Mouse (Mus musculus): Measurements from ENCODE around the gene Cmpk1.
"Not testable (repeated sequence)": the region's sequence is repeated elsewhere in the genome, so short reads cannot be mapped to it uniquely, and the experiment has no call there.

Cmpk1 gene

DNA sequence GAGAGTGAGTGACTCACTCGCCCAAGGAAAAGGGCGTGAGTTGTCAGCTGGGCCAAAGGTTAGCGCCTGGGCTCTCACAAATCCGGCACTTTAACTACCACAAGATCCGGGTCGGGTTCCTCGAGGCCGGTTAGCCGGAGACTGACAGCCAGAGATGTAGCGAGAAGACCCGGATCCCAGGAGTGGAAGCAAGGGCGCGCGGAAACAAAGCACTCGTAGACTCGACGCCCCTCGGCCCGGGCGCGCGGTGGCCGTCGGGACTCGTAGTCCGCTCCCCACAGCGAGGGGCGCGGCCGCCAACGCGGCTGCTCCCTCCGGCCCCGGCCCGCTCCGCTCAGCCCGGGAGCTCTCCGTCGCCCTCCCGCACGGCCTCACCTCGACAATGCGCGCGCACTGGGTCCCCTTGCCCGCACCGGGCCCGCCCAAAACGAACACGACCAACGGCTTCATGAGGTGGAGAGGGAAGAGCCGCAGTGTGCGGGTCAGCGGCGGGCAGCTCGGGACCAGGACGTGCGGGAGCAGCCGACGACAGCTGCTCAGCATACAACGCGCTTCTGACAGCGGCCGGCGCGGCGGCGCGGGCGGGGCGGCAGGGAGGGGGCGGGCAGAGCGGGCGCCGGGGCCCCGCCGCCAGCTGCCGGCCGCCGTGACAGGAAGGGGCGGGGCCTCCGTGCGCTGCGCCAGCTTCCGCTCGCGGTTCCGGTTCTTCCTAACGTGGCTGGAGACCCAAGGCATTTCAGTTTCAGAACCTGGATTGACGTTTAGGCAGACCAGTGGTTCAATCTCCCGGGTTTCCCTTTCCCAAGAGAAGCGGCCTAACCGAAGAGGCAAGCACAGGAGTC is at the start of gene Cmpk1:
Gene Cmpk1 (minus strand): TSS at position 651 of the 842 bp plus-strand sequence.
- peak; percentile 43 for DNase-seq (ENCODE audit: low spot score)

DNA sequence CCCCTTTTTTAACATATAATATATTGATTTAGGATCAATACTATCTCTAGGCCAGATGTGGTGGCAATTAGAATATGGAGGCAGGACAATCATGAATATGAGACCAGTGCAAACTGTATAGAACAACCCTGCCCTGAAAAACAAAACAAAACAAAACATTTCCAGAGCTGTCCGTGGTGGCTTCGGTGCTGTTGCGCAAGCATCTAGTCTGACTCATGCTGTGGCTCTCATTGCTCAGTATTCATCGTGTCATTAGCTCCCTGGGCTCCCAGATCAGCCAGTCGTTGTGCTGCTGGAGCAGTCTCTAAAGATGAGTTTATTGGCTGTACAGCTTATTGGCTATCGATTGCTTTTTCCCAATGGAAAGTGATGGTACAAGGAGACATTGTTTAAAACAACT is 48.0 kb upstream of the Cmpk1 start:
- DNase-seq (ENCODE audit: low spot score), result no peak

DNA sequence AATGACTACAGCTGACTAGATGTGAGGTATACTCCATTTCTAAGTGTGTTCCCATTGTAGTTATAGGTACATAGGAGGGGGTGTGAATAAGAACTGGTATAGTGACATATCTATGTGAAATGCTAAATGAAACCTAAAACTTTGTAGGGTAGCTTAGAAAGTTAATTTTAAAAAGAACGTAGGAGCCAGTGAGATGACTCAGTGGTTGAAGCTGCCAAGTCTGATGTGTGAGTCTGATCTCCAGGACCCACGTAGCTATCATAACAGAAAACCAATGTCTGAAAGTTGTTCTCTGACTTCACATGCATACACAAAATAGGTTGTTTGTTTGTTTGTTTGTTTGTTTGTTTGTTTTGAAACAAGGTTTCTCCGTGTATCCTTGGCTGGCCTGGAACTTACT is 33.0 kb upstream of the Cmpk1 start:
- DNase-seq (ENCODE audit: low spot score), result no peak

DNA sequence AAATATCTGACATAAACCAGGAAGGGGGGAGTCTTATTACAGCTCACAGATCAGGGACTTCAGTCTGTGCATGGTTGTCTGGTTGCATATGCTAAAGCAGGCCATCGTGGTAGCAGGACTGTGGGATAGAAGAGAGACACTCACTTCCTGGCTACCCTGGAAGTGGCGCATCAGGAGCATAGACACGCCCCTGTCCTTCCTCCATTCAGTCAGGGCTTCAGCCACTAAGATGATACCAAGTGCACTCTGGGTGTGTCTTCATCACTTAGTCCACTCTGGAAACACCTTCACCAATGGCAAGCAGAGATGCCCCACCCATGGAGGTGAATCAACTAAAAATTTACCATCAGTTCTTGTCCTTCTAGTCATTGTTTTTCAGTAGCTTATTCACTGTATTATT is 27.2 kb upstream of the Cmpk1 start:
- no peak for DNase-seq (ENCODE audit: low spot score)

DNA sequence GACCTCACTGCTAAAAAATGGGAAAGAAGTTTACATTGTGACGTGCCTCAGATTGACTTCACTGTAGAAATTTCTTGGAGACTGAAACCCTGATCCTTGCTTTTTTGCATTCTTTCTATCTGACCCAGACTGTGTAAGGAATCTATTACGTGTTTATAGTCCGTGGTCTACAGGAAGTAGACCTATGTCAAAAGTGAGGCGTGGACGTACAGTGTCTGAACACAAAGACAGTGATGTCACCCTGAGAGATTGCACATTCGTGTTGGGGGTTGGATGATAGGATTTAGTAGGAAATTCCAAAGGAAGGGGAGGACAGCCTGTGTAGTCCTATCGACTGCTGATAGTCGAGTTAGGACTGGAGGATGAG is 13.4 kb upstream of the Cmpk1 start:
- DNase-seq (ENCODE audit: low spot score), result no peak

DNA sequence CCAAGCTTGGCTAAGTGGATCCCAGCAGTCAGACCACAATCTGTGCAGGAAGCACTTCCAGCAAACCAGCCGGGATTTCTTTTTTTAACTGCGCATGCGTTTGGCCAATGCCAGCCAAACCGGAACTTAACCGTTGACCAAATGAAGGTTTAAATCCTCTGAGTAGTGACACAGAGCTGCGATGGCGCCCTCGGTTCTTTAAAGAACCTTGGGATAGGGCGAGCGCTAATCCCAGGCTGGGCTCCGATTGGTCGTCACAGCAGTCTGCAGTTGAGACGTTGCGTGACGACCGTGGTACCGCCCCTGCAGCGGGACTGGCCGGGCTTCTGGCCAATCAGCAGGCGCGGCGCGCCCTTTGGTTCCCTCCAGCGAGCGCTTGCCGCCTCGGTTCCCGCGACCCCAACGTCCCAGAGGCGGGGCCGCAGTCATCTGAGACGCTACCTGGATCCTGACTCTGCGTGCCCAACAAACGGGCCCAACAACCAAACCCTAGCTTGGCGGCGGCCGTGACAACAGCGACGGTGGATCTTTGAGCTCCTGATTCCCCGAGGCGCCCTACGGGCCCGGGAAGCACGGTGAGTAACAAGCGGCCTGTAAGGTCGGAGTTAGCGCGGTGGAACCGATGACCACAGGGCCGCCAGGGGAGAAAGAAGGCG is 12.9 kb upstream of the Cmpk1 start, which contains the start of gene Stil:
Gene Stil (plus strand): TSS at position 387 of the 656 bp plus-strand sequence.
- peak; percentile 76 for DNase-seq (ENCODE audit: low spot score)

DNA sequence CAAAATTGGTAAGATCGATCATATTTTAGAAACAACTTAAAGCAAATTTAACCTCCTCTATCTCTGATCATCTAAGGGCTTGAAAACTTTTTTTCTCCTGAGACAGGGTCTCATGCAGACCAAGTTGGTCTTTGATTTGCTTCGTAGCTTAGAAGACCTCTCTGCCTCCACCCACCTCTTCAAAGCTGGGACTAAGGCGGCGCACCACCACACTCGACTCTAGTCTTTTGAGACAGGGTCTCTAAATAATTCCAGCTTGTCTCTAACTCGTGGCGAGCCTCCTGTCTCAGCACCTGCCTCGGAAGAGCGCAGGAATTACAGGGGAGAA is 12.4 kb upstream of the Cmpk1 start:
- DNase-seq (ENCODE audit: low spot score), result no peak

DNA sequence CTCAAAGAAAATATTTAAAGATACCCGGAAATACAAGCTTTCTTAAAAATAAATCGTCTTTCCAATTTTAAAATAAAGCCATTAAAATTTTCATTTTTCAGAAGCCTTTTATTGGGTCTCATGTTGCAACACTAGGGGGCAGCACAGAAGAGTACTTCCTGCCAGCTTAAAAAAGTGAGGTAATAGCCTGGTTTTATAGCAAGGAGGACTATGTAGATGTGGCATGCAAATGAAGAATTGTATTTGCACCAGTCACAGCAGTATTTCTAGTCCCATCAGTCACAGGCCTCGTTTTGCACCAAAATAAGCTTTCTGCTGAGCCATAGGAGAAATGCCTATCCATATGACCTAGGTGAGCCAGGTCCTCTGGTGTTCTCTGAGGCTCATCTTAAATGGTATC is 10.0 kb upstream of the Cmpk1 start:
- DNase-seq (ENCODE audit: low spot score), result no peak

DNA sequence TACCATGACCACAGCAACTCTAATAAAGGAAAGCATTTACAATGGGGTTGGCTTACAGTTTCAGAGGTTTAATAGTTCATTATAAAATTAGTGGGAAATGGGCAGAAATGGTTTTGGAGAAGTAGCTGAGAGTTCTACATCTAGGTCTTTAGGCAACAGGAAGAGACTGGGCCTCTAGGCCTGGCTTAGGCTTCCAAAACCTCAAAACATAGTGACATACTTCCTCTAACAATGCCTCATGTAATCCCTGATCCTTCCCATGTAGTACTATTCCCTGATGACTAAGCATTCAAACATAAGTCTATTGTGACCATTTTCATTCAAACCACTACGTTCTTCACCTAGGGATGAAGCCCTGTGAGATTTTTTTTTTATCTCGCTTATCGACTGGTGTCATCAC is 7.2 kb upstream of the Cmpk1 start:
- DNase-seq (ENCODE audit: low spot score), result no peak

DNA sequence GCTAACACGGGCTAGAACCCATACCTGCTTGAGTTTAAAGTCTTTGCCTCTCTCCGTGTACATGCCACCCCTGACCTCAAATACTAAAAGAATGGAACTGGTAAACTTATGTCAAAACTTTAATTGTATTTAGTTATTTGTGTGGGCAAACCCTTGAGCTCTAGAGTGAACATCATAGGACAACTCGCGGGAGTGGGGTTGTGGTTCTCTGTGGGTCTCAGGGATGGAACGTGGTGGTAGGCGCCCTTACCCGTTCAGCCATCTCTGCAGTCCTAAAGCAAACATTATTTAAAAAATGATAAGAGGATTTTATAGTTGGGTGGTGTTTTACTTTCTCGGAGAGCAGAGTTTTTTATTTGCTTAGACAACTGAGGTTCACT is 840 bp downstream of the Cmpk1 start:
- DNase-seq (ENCODE audit: low spot score), result no peak

DNA sequence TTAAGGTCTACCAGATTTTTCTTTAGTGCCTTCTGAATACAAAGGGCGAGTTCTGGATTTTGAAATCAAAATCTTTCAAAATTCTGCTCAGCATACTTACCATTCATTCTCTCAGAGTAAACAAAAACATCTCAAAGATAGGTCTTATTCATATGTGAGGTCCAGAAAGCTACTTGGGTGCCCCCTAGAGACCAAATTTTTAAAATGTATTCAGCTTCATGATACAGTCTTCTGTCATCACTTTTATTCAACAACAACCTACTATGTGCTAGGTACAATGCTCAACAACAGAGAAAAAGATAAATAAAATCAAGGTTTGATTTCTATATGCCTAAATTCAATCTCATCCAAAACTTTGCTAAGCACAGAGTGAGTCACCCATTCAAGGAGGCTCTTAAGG is 4.0 kb downstream of the Cmpk1 start:
- no peak for DNase-seq (ENCODE audit: low spot score)

DNA sequence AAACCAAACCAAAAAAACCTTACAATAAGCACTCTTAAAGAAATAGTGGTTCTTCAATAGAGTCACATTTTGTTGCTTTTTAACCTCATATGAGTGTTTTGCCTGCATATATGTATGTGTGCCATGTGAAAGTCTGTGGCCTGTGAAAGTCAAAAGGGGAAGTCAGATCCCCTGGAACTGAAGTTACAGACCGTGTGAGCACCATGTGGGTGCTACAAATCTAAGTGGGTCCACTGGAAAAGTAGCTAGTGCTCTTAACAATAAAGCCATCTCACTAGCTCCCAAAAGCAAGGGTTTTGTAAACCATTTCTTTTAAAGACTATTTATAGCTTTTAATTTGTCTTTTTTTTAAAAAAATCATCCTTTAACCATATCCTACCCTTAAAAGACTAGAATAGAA is 4.4 kb downstream of the Cmpk1 start:
- no peak for DNase-seq (ENCODE audit: low spot score)

DNA sequence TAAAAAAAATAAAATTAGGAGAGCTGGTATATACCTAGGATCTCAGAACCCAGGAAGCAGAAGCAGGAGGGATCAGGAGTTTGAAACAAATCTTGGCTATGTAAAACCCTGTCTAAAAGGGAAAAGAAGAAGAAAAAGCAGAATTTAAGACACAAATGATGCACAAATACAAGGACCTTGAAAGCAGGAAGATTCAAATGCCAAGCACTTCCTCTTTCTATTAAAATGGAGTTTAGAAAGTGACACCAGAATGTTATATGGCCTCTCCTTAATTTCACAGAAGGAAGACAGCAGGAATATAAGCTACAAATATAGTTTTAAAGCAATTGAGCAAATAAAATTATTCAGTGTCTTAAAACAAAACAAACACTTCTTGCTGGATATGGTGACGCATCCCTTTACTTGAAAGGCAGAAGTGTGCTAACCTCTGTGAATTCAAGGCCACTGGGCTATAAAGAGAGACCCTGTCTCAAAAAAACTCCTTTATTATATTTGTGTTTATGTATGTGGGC is 13.8 kb downstream of the Cmpk1 start:
- no peak for DNase-seq (ENCODE audit: low spot score)

DNA sequence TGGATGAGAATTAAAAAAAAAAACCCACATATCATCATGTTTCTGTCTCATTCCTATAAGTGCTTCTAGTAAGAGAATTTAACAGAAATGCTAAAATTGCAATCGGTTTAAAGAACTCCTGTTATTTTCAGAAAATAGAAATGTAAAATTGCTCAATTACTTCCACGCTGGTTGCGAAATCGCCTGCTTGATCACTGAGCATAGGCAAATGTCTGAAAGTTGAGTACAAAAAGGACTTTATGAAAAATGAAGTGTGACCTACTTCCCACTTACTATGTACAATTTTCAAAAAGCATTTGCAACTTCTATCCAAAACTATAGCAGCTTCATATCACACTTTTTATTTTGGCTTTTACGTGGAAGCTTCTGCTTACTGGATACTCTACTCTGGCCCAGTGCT is 16.3 kb downstream of the Cmpk1 start:
- DNase-seq (ENCODE audit: low spot score), result no peak

DNA sequence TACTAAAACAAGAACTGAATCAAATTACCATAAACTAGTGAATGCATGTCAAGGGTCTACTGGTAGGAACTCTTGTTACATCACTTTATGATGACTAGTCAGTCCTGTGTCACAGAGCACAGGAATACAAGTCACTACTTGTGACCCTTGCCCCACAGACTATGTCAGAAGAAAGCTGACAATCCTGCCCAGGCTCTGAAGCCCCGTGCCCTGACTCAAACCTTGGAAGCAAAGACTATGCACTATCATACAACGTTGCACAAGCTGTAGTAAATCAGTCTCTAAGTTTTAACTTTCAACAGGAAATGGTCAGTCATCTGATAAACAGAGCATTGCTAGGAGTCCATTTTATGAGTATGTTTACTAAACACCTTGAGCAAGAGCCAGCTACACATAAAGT is 26.2 kb downstream of the Cmpk1 start:
- not testable (repeated sequence) for DNase-seq (ENCODE audit: low spot score)

DNA sequence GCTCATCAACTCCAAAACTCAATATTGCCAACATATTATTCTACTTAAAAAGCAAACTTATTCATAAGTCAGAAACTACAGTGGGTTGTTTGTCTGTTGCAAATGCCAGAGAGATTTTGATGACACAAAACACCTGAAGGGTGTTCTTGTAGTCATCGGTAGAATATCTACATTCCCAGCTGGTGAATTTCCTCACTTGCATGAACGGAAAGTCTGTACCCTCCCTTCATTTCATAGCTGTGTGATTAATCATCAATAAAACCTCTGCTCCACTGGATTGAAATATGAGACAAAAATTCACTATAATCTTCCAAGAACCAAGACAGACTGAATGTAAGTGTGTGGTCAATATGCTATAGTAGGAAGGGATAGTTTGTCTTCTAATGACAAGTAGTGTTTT is 27.5 kb downstream of the Cmpk1 start:
- DNase-seq (ENCODE audit: low spot score), result no peak

DNA sequence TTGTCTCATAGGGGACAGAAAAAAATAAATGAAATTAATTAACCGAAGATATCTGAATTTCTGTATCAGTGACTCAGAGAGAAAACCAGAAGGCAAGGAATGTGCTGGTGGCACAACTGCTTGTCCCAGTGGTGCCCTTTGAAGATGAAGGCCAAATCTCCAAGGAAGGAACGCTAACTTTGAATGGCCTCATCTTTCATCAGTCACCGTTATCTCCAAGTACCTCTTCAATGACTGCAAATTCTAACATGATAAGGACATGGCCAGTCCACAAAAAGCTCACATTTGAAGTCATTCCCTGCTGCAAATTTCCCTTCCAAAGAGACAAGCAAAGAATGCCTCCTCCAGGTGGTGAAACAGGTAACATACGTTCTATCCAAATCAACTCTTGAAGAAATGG is 28.3 kb downstream of the Cmpk1 start:
- no peak for DNase-seq (ENCODE audit: low spot score)

DNA sequence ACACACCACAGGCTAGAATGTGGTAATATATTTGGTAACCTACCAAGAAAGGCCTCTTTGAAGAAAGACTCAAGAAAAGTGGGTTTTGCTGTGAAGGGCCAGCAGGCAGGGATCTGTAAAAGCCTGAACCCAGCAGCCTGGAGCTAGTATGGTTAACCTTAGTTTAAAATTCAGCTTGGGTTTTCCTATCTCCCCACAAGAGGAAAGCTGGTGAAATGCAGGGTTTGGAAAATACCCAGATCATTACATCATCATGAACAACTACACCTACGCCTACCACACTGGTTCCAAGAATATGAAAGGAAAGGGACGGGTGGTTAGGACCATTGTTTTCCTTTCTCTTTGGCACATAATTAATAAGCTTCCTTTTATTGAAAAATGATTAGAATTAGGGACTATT is 28.8 kb downstream of the Cmpk1 start:
- peak; percentile 22 for DNase-seq (ENCODE audit: low spot score)

DNA sequence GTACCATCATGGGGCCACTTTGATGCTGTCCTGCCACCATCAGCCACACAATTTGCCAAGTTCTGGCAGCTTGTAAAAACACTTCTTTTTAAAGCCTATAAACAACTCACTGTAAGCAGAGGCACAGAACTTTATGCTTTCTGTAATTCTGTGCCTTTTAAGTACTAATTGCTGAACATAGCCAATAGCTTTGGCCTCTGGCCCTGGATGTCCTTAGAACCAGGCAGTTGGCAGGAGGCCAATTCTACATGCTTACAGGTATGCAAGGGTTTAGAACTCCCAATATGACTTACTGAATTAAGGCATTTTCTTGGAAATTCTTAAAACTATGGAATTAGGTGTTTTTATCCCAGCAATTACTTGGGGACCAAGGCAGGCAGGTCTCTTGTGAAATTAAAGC is 29.6 kb downstream of the Cmpk1 start:
- no peak for DNase-seq (ENCODE audit: low spot score)

DNA sequence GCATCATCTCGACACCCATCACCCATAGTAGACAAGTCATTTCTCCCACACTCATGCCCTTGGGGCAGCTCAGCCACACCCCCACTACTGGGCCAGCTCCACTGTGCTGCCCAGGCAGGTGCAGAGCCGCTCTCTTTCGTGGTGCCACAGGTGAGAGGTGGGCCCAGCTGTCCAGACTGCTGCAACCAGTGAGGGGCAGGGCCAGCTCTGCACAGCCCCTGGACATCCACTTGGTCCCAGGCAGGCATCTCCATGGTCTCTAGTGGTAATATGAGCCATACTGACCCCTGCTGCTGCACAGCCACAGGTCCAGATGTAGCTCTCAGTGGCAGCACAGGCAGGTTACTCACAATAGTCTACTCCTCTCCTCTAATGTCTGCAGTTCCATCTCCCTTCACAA is 33.9 kb downstream of the Cmpk1 start:
- no peak for DNase-seq (ENCODE audit: low spot score)

DNA sequence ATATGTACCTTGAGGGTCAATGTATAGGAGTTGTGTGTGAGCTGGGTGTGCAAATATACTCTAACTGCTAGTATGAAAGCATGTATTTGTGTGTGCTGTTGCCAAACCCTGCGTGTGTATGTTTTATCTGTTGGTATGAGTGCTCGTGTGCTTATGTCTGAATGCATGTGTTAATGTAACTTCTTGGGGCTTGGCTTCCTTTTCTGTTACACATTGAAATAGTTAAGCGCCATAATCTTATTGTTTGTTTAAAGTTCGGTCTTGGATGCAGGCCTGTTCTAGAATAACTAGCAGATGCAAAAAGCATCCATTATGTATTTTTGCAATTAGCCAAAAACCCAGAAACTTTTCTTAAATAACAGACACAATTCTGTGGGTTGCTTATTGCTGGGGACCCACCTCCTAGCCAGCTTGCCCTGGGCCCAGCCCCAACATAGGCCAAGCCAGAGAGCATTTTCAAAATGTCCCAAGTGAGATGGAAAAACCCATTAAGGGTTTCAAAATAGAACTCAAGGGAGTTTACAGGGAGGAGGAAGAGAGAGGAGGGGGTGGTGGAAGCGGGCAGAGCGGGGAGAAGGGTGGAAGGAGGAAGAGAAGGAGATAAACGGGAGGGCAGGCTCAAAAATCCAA is 39.1 kb downstream of the Cmpk1 start:
- no peak for DNase-seq (ENCODE audit: low spot score)

DNA sequence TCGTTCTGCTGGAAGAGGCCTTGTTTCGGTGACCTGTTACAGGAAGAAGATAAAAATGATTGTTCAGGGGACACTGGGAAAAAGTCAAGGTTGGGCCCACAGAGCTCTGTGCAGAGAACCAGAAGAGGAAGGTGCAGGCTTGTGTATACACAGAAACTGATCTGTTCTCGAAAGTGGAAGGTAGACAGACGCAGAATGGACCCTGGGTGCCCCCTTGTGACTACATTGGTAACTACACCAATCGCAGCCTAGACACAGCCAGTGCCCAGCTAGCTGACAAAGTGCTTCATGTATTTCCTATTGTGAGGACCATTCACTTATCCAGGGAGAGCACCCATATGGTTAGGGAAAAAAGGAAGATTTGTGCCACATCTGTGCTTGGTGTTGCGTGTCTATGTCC is 39.6 kb downstream of the Cmpk1 start:
- DNase-seq (ENCODE audit: low spot score), result peak; percentile 83

DNA sequence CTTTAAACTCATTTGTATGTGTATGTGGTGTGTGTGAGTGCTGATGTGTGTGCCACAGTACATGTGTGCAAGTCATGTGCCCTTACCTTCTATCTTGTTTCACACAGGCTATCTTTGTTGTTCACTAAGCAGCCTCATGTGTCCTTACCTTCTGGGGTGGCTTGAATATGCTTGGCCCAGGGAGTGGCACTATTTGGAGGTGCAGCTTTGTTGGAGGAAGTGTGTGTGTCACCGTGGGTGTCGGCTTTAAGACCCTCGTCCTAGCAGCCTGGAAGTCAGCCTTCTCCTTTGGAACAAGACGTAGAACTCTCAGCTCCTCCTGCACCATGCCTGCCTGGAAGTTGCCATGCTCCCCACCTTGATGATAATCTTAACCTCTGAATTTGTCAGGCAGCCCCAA is 40.6 kb downstream of the Cmpk1 start:
- no peak for DNase-seq (ENCODE audit: low spot score)
